Mouse (Mus musculus) thymus, postnatal 4 days (tissue): ENCODE measurements at regions not wholly inside any gene's neighbourhood (a gene's known extent, or its start where the extent isn't known, plus 50 kb on each side); places are given as distances from the start of the nearest gene placed in this dataset.

Source experiments
- DNase-seq: peaks from one replicate; pipeline ENCODE4 v3.0.0; 2021

DNA sequence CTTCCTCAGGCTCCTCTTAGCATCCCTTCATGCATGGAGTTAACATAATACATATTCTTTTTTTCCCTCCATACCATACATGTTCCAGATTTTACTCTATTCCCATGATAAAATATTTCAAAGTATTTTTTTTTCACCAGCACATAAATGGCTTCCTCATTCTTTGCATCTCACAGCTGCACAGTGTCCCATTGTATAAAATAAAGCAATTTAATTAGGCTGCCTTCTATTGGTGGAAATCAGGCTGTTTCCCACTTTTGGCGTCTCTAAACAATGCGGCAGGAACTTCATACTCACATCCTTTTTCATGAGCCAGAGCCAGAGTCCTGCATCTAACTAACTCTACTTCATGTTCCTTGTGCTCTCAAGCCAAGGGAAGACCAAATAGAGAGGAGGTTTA is 54.9 kb upstream of the Akap13 start:
- no peak for DNase-seq

DNA sequence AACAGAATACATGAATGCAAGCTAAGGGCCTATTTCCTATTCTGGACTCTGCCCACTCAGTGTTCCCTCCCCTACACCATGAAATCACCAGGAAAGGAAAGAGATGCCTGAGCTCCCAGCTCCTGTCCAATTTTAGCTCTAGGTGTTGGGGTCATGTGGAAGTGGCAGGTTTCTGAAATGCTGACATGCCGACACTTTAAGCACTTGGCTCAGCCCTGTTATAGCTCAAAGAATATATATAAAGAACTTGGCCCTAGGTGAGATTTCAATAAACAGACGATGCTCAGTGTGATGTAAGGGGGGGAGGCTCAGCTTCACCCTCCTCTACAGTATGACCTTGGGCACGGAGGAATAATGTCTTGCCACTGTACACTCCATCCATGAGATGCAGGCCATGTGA is 50.4 kb upstream of the Akap13 start:
- DNase-seq, result no peak
